Comparison of ENCODE assay signal across 33 mouse cellular contexts in genomic region chr16:32456761-32457160, GRCm38 (mm10). TPM values are rescaled to one million over a fixed set of nuclear protein-coding genes. Genes with fewer than 3 reads are reported as not detected.
DNase-seq lines count a peak whose midpoint lies in the region; ATAC-seq and TF ChIP-seq lines count a peak whose summit lies in the region.
"Had no signal": no experiment of that assay in that cellular context is flagged by ENCODE, and none has a peak within 500 bp of the region (broad histone marks: within the 10 kb centered on the region; RNA-seq: fewer than 3 reads in every experiment).

No protein-coding gene starts in this region.

- no peaks in the 10 kb centered on the region for H3K27me3 ChIP-seq in intestine, embryonic 16.5 days (replicated peaks; ENCODE audit: control insufficient read depth, insufficient read depth, low read length)
- no peaks in the 10 kb centered on the region for H3K27me3 ChIP-seq in intestine, postnatal 0 days (replicated peaks; ENCODE audit: control insufficient read depth, insufficient read depth, low read length)
- no peaks in the 10 kb centered on the region for H3K27me3 ChIP-seq in kidney, embryonic 15.5 days
- no peaks in the 10 kb centered on the region for H3K27me3 ChIP-seq in liver, embryonic 13.5 days
- H3K27me3 ChIP-seq in liver, postnatal 0 days (ENCODE audit: insufficient read depth, low read length), result no peaks in the 10 kb centered on the region
- H3K27me3 ChIP-seq in heart, adult 2 months (ENCODE audit: control insufficient read depth, insufficient read depth, low read length), result no peaks in the 10 kb centered on the region
- H3K27me3 ChIP-seq: CH12.LX; forebrain, embryonic 13.5 days; heart, embryonic 13.5 days; Patski had no signal

- peaks cover 3% of the 10 kb centered on the region; the same call in 1 of the 2 replicates for H3K79me2 ChIP-seq in heart, adult 2 months (replicated peaks; ENCODE audit: control insufficient read depth, insufficient read depth, low read length)

- no peak for TF ChIP-seq EP300 in liver, postnatal 0 days (IDR thresholded peaks at IDR 0.05; ENCODE audit: low read depth)
- TF ChIP-seq EP300 in heart, adult 2 months (IDR thresholded peaks at IDR 0.05; ENCODE audit: insufficient read depth, low read depth, low read length), result no peak

- ATAC-seq in intestine, embryonic 16.5 days, result peak; percentile 35; the same call in 1 of the 2 replicates
- no peak for ATAC-seq in intestine, postnatal 0 days
- ATAC-seq in kidney, embryonic 15.5 days (replicated peaks; ENCODE audit: low FRiP score), result no peak
- ATAC-seq in liver, embryonic 13.5 days (ENCODE audit: low read depth), result no peak
- ATAC-seq in liver, postnatal 0 days, result no peak
- ATAC-seq: forebrain, embryonic 13.5 days; forebrain, embryonic 16.5 days; Patski had no signal

- no peak for TF ChIP-seq CTCF in intestine, postnatal 0 days (IDR thresholded peaks at IDR 0.05; ENCODE audit: low read depth)
- TF ChIP-seq CTCF in liver, postnatal 0 days (IDR thresholded peaks at IDR 0.05; ENCODE audit: low read depth), result no peak
- TF ChIP-seq CTCF in heart, adult 2 months (IDR thresholded peaks at IDR 0.05), result no peak

- H3K4me1 ChIP-seq in intestine, embryonic 16.5 days (ENCODE audit: control insufficient read depth, insufficient read depth, low read length), result no peaks in the 10 kb centered on the region
- H3K4me1 ChIP-seq in intestine, postnatal 0 days (replicated peaks; ENCODE audit: control insufficient read depth, insufficient read depth, low read length), result no peaks in the 10 kb centered on the region
- no peaks in the 10 kb centered on the region for H3K4me1 ChIP-seq in kidney, embryonic 15.5 days
- peaks cover 45% of the 10 kb centered on the region for H3K4me1 ChIP-seq in liver, embryonic 13.5 days (replicated peaks)
- peaks cover 11% of the 10 kb centered on the region for H3K4me1 ChIP-seq in liver, postnatal 0 days (ENCODE audit: insufficient read depth)
- peaks cover 1% of the 10 kb centered on the region; the same call in 1 of the 2 replicates for H3K4me1 ChIP-seq in heart, adult 2 months (ENCODE audit: control insufficient read depth, insufficient read depth, low read length)
- H3K4me1 ChIP-seq: forebrain, embryonic 10.5 days; forebrain, embryonic 13.5 days; heart, embryonic 10.5 days had no signal

- TF ChIP-seq POLR2A in heart, adult 2 months (IDR thresholded peaks at IDR 0.05; ENCODE audit: insufficient read depth, low read depth, low read length), result no peak

- H3K4me2 ChIP-seq in intestine, embryonic 16.5 days (ENCODE audit: low read depth, low read length), result no peak overlapping the region
- no peak overlapping the region for H3K4me2 ChIP-seq in intestine, postnatal 0 days (replicated peaks; ENCODE audit: low read depth)
- no peak overlapping the region for H3K4me2 ChIP-seq in kidney, embryonic 15.5 days
- no peak overlapping the region for H3K4me2 ChIP-seq in liver, embryonic 13.5 days
- no peak overlapping the region for H3K4me2 ChIP-seq in liver, postnatal 0 days (ENCODE audit: low read depth, low read length)
- H3K4me2 ChIP-seq: forebrain, embryonic 13.5 days; heart, embryonic 13.5 days; hindbrain, embryonic 14.5 days had no signal

- H3K9ac ChIP-seq in intestine, embryonic 16.5 days (ENCODE audit: low read depth, low read length), result no peak overlapping the region
- H3K9ac ChIP-seq in intestine, postnatal 0 days (ENCODE audit: low read depth, low read length), result no peak overlapping the region
- H3K9ac ChIP-seq in kidney, embryonic 15.5 days, result no peak overlapping the region
- H3K9ac ChIP-seq in liver, embryonic 13.5 days, result no peak overlapping the region
- H3K9ac ChIP-seq in liver, postnatal 0 days (replicated peaks), result no peak overlapping the region
- H3K9ac ChIP-seq in heart, adult 2 months (ENCODE audit: low read depth, low read length), result no peak overlapping the region
- H3K9ac ChIP-seq: forebrain, embryonic 13.5 days; heart, embryonic 13.5 days; hindbrain, embryonic 14.5 days had no signal

- H3K9me3 ChIP-seq in intestine, embryonic 16.5 days (ENCODE audit: control insufficient read depth, low read length), result no peaks in the 10 kb centered on the region
- H3K9me3 ChIP-seq in intestine, postnatal 0 days (ENCODE audit: control insufficient read depth), result no peaks in the 10 kb centered on the region
- no peaks in the 10 kb centered on the region for H3K9me3 ChIP-seq in kidney, embryonic 15.5 days (replicated peaks)
- no peaks in the 10 kb centered on the region for H3K9me3 ChIP-seq in liver, embryonic 13.5 days (replicated peaks)
- no peaks in the 10 kb centered on the region for H3K9me3 ChIP-seq in liver, postnatal 0 days (ENCODE audit: low read length)
- H3K9me3 ChIP-seq: forebrain, embryonic 10.5 days; forebrain, embryonic 13.5 days; G1E; heart, embryonic 10.5 days; heart, embryonic 13.5 days had no signal

- intact Hi-C loops in heart, adult 2 months (cut with DNase I), result no loop called here

- WGBS in intestine, embryonic 16.5 days, result 76% methylated on average over 1 of the region's 1 CpGs
- WGBS in intestine, postnatal 0 days, result 55% methylated on average over 1 of the region's 1 CpGs
- 88% methylated on average over 1 of the region's 1 CpGs for WGBS in kidney, embryonic 15.5 days
- WGBS in liver, embryonic 13.5 days (ENCODE audit: insufficient replicate concordance), result 63% methylated on average over 1 of the region's 1 CpGs
- WGBS in liver, postnatal 0 days (ENCODE audit: insufficient replicate concordance), result 82% methylated on average over 1 of the region's 1 CpGs
- 100% methylated on average over 1 of the region's 1 CpGs for WGBS in heart, adult 2 months

- H3K27ac ChIP-seq in intestine, embryonic 16.5 days (ENCODE audit: low read length), result 0 out of 2 replicates have a peak overlapping the region, but pooled peaks have one; percentile 3
- H3K27ac ChIP-seq in intestine, postnatal 0 days (ENCODE audit: low read depth, low read length), result no peak overlapping the region; the same call in 1 of the 2 replicates
- H3K27ac ChIP-seq in kidney, embryonic 15.5 days, result no peak overlapping the region
- peak overlapping the region; percentile 51 for H3K27ac ChIP-seq in liver, embryonic 13.5 days
- 0 out of 2 replicates have a peak overlapping the region, but pooled peaks have one; percentile 16 for H3K27ac ChIP-seq in liver, postnatal 0 days (ENCODE audit: low read depth)
- no peak overlapping the region for H3K27ac ChIP-seq in heart, adult 2 months
- H3K27ac ChIP-seq: forebrain, embryonic 10.5 days; forebrain, embryonic 13.5 days; heart, embryonic 10.5 days; heart, embryonic 13.5 days; hindbrain, embryonic 14.5 days had no signal

- peak; percentile 34 to 41 for DNase-seq in kidney, postnatal 36 days
- no peak for DNase-seq in liver, embryonic 13.5 days
- DNase-seq in liver, postnatal 0 days, result no peak
- no peak for DNase-seq in layer of hippocampus, postnatal 36 days
- no peak for DNase-seq in heart, adult 2 months
- DNase-seq: adrenal gland, postnatal 10 days; adrenal gland, postnatal 36 days; B cell, adult 2 months; cerebellum, adult 18-20 months; cerebellum, adult 9-10 months; cerebellum, postnatal 14 days; gastrocnemius, postnatal 25 days; heart, adult 18-20 months; heart, postnatal 14 days; heart, postnatal 4 days had no signal

- no peak overlapping the region for H3K4me3 ChIP-seq in intestine, embryonic 16.5 days (ENCODE audit: low read length)
- H3K4me3 ChIP-seq in intestine, postnatal 0 days (ENCODE audit: low read depth, low read length), result no peak overlapping the region
- H3K4me3 ChIP-seq in kidney, embryonic 15.5 days (replicated peaks), result no peak overlapping the region
- H3K4me3 ChIP-seq in liver, embryonic 13.5 days (replicated peaks), result no peak overlapping the region
- H3K4me3 ChIP-seq in liver, postnatal 0 days (ENCODE audit: low read depth, low read length), result no peak overlapping the region
- no peak overlapping the region for H3K4me3 ChIP-seq in heart, adult 2 months
- H3K4me3 ChIP-seq: forebrain, embryonic 10.5 days; forebrain, embryonic 13.5 days; heart, embryonic 10.5 days; heart, embryonic 13.5 days had no signal

- peaks cover 6% of the 10 kb centered on the region; the same call in 1 of the 2 replicates for H3K36me3 ChIP-seq in intestine, embryonic 16.5 days (ENCODE audit: control insufficient read depth, insufficient read depth, low read length)
- peaks cover 50% of the 10 kb centered on the region for H3K36me3 ChIP-seq in intestine, postnatal 0 days (ENCODE audit: control insufficient read depth, insufficient read depth)
- peaks cover 43% of the 10 kb centered on the region for H3K36me3 ChIP-seq in kidney, embryonic 15.5 days
- peaks cover 64% of the 10 kb centered on the region for H3K36me3 ChIP-seq in liver, embryonic 13.5 days
- peaks cover 53% of the 10 kb centered on the region for H3K36me3 ChIP-seq in liver, postnatal 0 days (replicated peaks; ENCODE audit: insufficient read depth, low read length)
- peaks cover 3% of the 10 kb centered on the region; the same call in 1 of the 2 replicates for H3K36me3 ChIP-seq in heart, adult 2 months (ENCODE audit: control insufficient read depth, insufficient read depth, low read length)

RNA-seq across cellular contexts. Expression of gene Pcyt1a, which starts 26.0 kb away (rescaled TPM):
- 79.9 and 83.0 TPM in 2 replicates for polyA plus RNA-seq in intestine, embryonic 16.5 days (2015; fragmentation: Nextera tagmentation; extraction: Ambion mirVana)
- polyA plus RNA-seq in intestine, postnatal 0 days (2015; fragmentation: Nextera tagmentation; extraction: Ambion mirVana), result 114 and 120 TPM in 2 replicates
- polyA plus RNA-seq in kidney, embryonic 15.5 days (2015; fragmentation: Nextera tagmentation; extraction: Ambion mirVana), result 35.8 and 41.3 TPM in 2 replicates
- 38.6 and 42.0 TPM in 2 replicates for polyA plus RNA-seq in liver, embryonic 13.5 days (2015; fragmentation: Nextera tagmentation; extraction: Ambion mirVana)
- polyA plus RNA-seq in liver, postnatal 0 days (2015; fragmentation: Nextera tagmentation; extraction: Ambion mirVana), result 25.4 and 32.9 TPM in 2 replicates
- total RNA-seq in layer of hippocampus, postnatal 36 days (2021), result 10 to 100 TPM; 35.0 to 38.6 TPM
- 100 to 1,000 TPM; 110 to 133 TPM for total RNA-seq in heart, adult 2 months (2021)
- 44.3 and 70.5 TPM in 2 replicates for polyA plus RNA-seq in heart, adult 2 months (2012; rRNA removed)

RNA-seq across cellular contexts. Expression of gene Slc51a, which starts 30.9 kb away (rescaled TPM):
- 157 and 177 TPM in 2 replicates for polyA plus RNA-seq in intestine, embryonic 16.5 days (2015; fragmentation: Nextera tagmentation; extraction: Ambion mirVana)
- polyA plus RNA-seq in intestine, postnatal 0 days (2015; fragmentation: Nextera tagmentation; extraction: Ambion mirVana), result 292 and 346 TPM in 2 replicates
- 2.1 and 2.2 TPM in 2 replicates for polyA plus RNA-seq in kidney, embryonic 15.5 days (2015; fragmentation: Nextera tagmentation; extraction: Ambion mirVana)
- 0.65 and 0.71 TPM in 2 replicates for polyA plus RNA-seq in liver, embryonic 13.5 days (2015; fragmentation: Nextera tagmentation; extraction: Ambion mirVana)
- polyA plus RNA-seq in liver, postnatal 0 days (2015; fragmentation: Nextera tagmentation; extraction: Ambion mirVana), result 0.81 and 1.0 TPM in 2 replicates
- not detected for total RNA-seq in layer of hippocampus, postnatal 36 days (2021)
- under 1 TPM; 0.55 to 0.63 TPM for total RNA-seq in heart, adult 2 months (2021)
- polyA plus RNA-seq in heart, adult 2 months (2012; rRNA removed), result 0.64 and 1.1 TPM in 2 replicates
- total RNA-seq: adrenal gland, adult 18-20 months; adrenal gland, postnatal 10 days; gastrocnemius, adult 18-20 months; gastrocnemius, postnatal 25 days had no signal
- polyA plus RNA-seq: G1E had no signal

RNA-seq across cellular contexts. Expression of gene Tctex1d2, which starts 37.3 kb away (rescaled TPM):
- polyA plus RNA-seq in intestine, embryonic 16.5 days (2015; fragmentation: Nextera tagmentation; extraction: Ambion mirVana), result 32.5 and 34.0 TPM in 2 replicates
- 29.4 and 30.2 TPM in 2 replicates for polyA plus RNA-seq in intestine, postnatal 0 days (2015; fragmentation: Nextera tagmentation; extraction: Ambion mirVana)
- 32.0 and 33.6 TPM in 2 replicates for polyA plus RNA-seq in kidney, embryonic 15.5 days (2015; fragmentation: Nextera tagmentation; extraction: Ambion mirVana)
- 7.2 and 7.3 TPM in 2 replicates for polyA plus RNA-seq in liver, embryonic 13.5 days (2015; fragmentation: Nextera tagmentation; extraction: Ambion mirVana)
- polyA plus RNA-seq in liver, postnatal 0 days (2015; fragmentation: Nextera tagmentation; extraction: Ambion mirVana), result 6.6 and 6.9 TPM in 2 replicates
- 10 to 100 TPM; 12.0 to 13.2 TPM for total RNA-seq in layer of hippocampus, postnatal 36 days (2021)
- 1 to 10 TPM; 6.2 to 6.8 TPM for total RNA-seq in heart, adult 2 months (2021)
- polyA plus RNA-seq in heart, adult 2 months (2012; rRNA removed), result 6.2 and 8.7 TPM in 2 replicates
- total RNA-seq: CH12.LX had no signal

RNA-seq across cellular contexts. Expression of gene Zdhhc19, which starts 39.3 kb away (rescaled TPM):
- polyA plus RNA-seq in intestine, embryonic 16.5 days (2015; fragmentation: Nextera tagmentation; extraction: Ambion mirVana), result 2.1 and 3.0 TPM in 2 replicates
- polyA plus RNA-seq in intestine, postnatal 0 days (2015; fragmentation: Nextera tagmentation; extraction: Ambion mirVana), result 3.8 and 4.7 TPM in 2 replicates
- not detected in 2 replicates for polyA plus RNA-seq in kidney, embryonic 15.5 days (2015; fragmentation: Nextera tagmentation; extraction: Ambion mirVana)
- not detected in 2 replicates for polyA plus RNA-seq in liver, embryonic 13.5 days (2015; fragmentation: Nextera tagmentation; extraction: Ambion mirVana)
- polyA plus RNA-seq in liver, postnatal 0 days (2015; fragmentation: Nextera tagmentation; extraction: Ambion mirVana), result not detected in 2 replicates
- total RNA-seq in layer of hippocampus, postnatal 36 days (2021), result not detected
- not detected for total RNA-seq in heart, adult 2 months (2021)
- polyA plus RNA-seq in heart, adult 2 months (2012; rRNA removed), result not detected in 2 replicates
- total RNA-seq: adrenal gland, adult 18-20 months; adrenal gland, postnatal 10 days; adrenal gland, postnatal 36 days; CH12.LX; G1E; gastrocnemius, adult 18-20 months; gastrocnemius, postnatal 25 days; heart, adult 18-20 months; heart, postnatal 14 days had no signal
- polyA plus RNA-seq: embryonic facial prominence, embryonic 11.5 days; embryonic facial prominence, embryonic 14.5 days; forebrain, embryonic 10.5 days; forebrain, embryonic 13.5 days; forebrain, embryonic 16.5 days; G1E; heart, embryonic 10.5 days; heart, embryonic 13.5 days; heart, embryonic 16.5 days; hindbrain, embryonic 11.5 days; hindbrain, embryonic 14.5 days; Patski had no signal

RNA-seq across cellular contexts. Expression of gene Tm4sf19, which starts 56.5 kb away (rescaled TPM):
- polyA plus RNA-seq in intestine, embryonic 16.5 days (2015; fragmentation: Nextera tagmentation; extraction: Ambion mirVana), result not detected in 2 replicates
- polyA plus RNA-seq in intestine, postnatal 0 days (2015; fragmentation: Nextera tagmentation; extraction: Ambion mirVana), result not detected in 2 replicates
- 0.55 TPM in 1 of 2 replicates, not detected in the other for polyA plus RNA-seq in kidney, embryonic 15.5 days (2015; fragmentation: Nextera tagmentation; extraction: Ambion mirVana)
- not detected in 2 replicates for polyA plus RNA-seq in liver, embryonic 13.5 days (2015; fragmentation: Nextera tagmentation; extraction: Ambion mirVana)
- polyA plus RNA-seq in liver, postnatal 0 days (2015; fragmentation: Nextera tagmentation; extraction: Ambion mirVana), result not detected in 2 replicates
- total RNA-seq in layer of hippocampus, postnatal 36 days (2021), result under 1 TPM in 1 of 2 experiments, not detected in 1; 0.27 TPM
- total RNA-seq in heart, adult 2 months (2021), result not detected
- polyA plus RNA-seq in heart, adult 2 months (2012; rRNA removed), result 0.12 TPM in 2 replicates
- total RNA-seq: gastrocnemius, adult 18-20 months; gastrocnemius, postnatal 25 days; heart, adult 18-20 months; heart, postnatal 14 days; heart, postnatal 4 days had no signal
- polyA plus RNA-seq: forebrain, embryonic 10.5 days; forebrain, embryonic 13.5 days; forebrain, embryonic 16.5 days; G1E; heart, embryonic 10.5 days; heart, embryonic 16.5 days; hindbrain, embryonic 11.5 days; hindbrain, embryonic 14.5 days; Patski had no signal

Comparison
In these comparisons a context has a peak if more than half of its experiments do, and no peak if none do; other contexts are left out.
1. H3K27ac ChIP-seq: peak in intestine, embryonic 16.5 days (single experiment), liver, embryonic 13.5 days (single experiment) and liver, postnatal 0 days (single experiment); none in intestine, postnatal 0 days (single experiment), kidney, embryonic 15.5 days (single experiment) and heart, adult 2 months (single experiment).
2. DNase-seq: peak in kidney, postnatal 36 days (2 of 2); none in liver, embryonic 13.5 days (single experiment), liver, postnatal 0 days (single experiment), layer of hippocampus, postnatal 36 days (0 of 2) and heart, adult 2 months (0 of 2).
3. RNA of gene Slc51a, which starts 30.9 kb away (polyA plus RNA-seq): 292 to 346 TPM in intestine, postnatal 0 days and 157 to 177 TPM in intestine, embryonic 16.5 days; 2.1 to 2.2 TPM in kidney, embryonic 15.5 days, 0.64 to 1.1 TPM in heart, adult 2 months, 0.81 to 1.0 TPM in liver, postnatal 0 days and 0.65 to 0.71 TPM in liver, embryonic 13.5 days; every median in the first group is over 10 times any median in the second.